Mouse (Mus musculus) mature B cell (primary cell): ENCODE measurements around the gene Rptor.

ENCODE experiments used
- in situ Hi-C: fragments of 300-500 bp; cut with MboI; formaldehyde crosslinking; loops from 2 replicates; pipeline ENCODE4 v1.14.3; 2019

The Rptor gene

GRCm38 (mm10) chr11:119607464-119607863 lies 4.8 kb downstream of the Rptor start:
- in situ Hi-C loops: no loop called here

- in situ Hi-C loops: loop anchor here (10.0 kb wide), 1 partner anchor 107 kb away; no protein-coding TSS in a partner anchor
These were observed 8.8 kb downstream of the Rptor start for GRCm38 (mm10) chr11:119611496-119611895.

- in situ Hi-C loops: loop anchor here (10.0 kb wide), 1 partner anchor 107 kb away; no protein-coding TSS in a partner anchor
These were observed 9.5 kb downstream of the Rptor start for GRCm38 (mm10) chr11:119612179-119612578.

- in situ Hi-C loops: loop anchor here (10.0 kb wide), 1 partner anchor 110 kb away; no protein-coding TSS in a partner anchor
These were observed 12.4 kb downstream of the Rptor start for GRCm38 (mm10) chr11:119615087-119615486.

GRCm38 (mm10) chr11:119618763-119619162 lies 16.1 kb downstream of the Rptor start:
- in situ Hi-C loops: loop anchor here (10.0 kb wide), 1 partner anchor 114 kb away; no protein-coding TSS in a partner anchor

- in situ Hi-C loops: no loop called here
These were observed 18.6 kb downstream of the Rptor start for GRCm38 (mm10) chr11:119621266-119621665.

GRCm38 (mm10) chr11:119623800-119624199 lies 21.1 kb downstream of the Rptor start:
- in situ Hi-C loops: no loop called here

GRCm38 (mm10) chr11:119624401-119624800 lies 21.7 kb downstream of the Rptor start:
- in situ Hi-C loops: no loop called here

- in situ Hi-C loops: no loop called here
These were observed 22.2 kb downstream of the Rptor start for GRCm38 (mm10) chr11:119624955-119625354.

GRCm38 (mm10) chr11:119625476-119625875 lies 22.8 kb downstream of the Rptor start:
- in situ Hi-C loops: no loop called here

GRCm38 (mm10) chr11:119625943-119626342 lies 23.2 kb downstream of the Rptor start:
- in situ Hi-C loops: no loop called here

- in situ Hi-C loops: no loop called here
These were observed 24.5 kb downstream of the Rptor start for GRCm38 (mm10) chr11:119627243-119627642.

GRCm38 (mm10) chr11:119629072-119629471 lies 26.4 kb downstream of the Rptor start:
- in situ Hi-C loops: no loop called here

GRCm38 (mm10) chr11:119630329-119630728 lies 27.6 kb downstream of the Rptor start:
- in situ Hi-C loops: no loop called here

- in situ Hi-C loops: no loop called here
These were observed 28.6 kb downstream of the Rptor start for GRCm38 (mm10) chr11:119631222-119631870.

- in situ Hi-C loops: no loop called here
These were observed 33.7 kb downstream of the Rptor start for GRCm38 (mm10) chr11:119636371-119636883.

- in situ Hi-C loops: no loop called here
These were observed 34.8 kb downstream of the Rptor start for GRCm38 (mm10) chr11:119637519-119637918.

GRCm38 (mm10) chr11:119640491-119640890 lies 37.8 kb downstream of the Rptor start:
- in situ Hi-C loops: no loop called here

GRCm38 (mm10) chr11:119641831-119642381 lies 39.2 kb downstream of the Rptor start:
- in situ Hi-C loops: no loop called here

GRCm38 (mm10) chr11:119643347-119643746 lies 40.6 kb downstream of the Rptor start:
- in situ Hi-C loops: no loop called here

- in situ Hi-C loops: no loop called here
These were observed 41.4 kb downstream of the Rptor start for GRCm38 (mm10) chr11:119644140-119644539.

- in situ Hi-C loops: no loop called here
These were observed 42.1 kb downstream of the Rptor start for GRCm38 (mm10) chr11:119644612-119645379.
